ENCODE assay signal across 16 mouse cellular contexts in genomic region chr12:100134395-100134936, GRCm38 (mm10). TPM values are rescaled to one million over a fixed set of nuclear protein-coding genes. Genes with fewer than 3 reads are reported as not detected.
DNase-seq lines count a peak whose midpoint lies in the region; ATAC-seq lines count a peak whose summit lies in the region.
"Had no signal": no experiment of that assay in that cellular context is flagged by ENCODE, and none has a peak within 500 bp of the region (broad histone marks: within the 10 kb centered on the region; RNA-seq: fewer than 3 reads in every experiment).

No protein-coding gene starts in this region.

- intact Hi-C loops in left cerebral cortex, postnatal 4 days (cut with DNase I) = no loop called here

- H3K27ac ChIP-seq in hindbrain, embryonic 13.5 days = peak overlapping the region; percentile 75
- H3K27ac ChIP-seq: embryonic facial prominence, embryonic 13.5 days; liver, embryonic 14.5 days; lung, embryonic 15.5 days had no signal

- no peak for ATAC-seq in hindbrain, embryonic 13.5 days (ENCODE audit: low FRiP score)

- WGBS in hindbrain, embryonic 13.5 days = 71% methylated on average over 11 of the region's 11 CpGs

- DNase-seq in cerebellum, postnatal 25 days = peak; percentile 40 to 61
- no peak for DNase-seq in cerebellum, adult 11 months
- DNase-seq in left cerebral cortex, postnatal 4 days = peak; percentile 62
- no peak for DNase-seq in left cerebral cortex, adult 8-10 months (ENCODE audit: low spot score in 2 of 2)
- no peak for DNase-seq in natural killer cell, adult 2 months (ENCODE audit: low spot score in 2 of 2)
- no peak for DNase-seq in B cell, adult 2 months
- DNase-seq: adrenal gland, adult 2 months; heart, postnatal 14 days; lung, postnatal 4 days; thymus, postnatal 36 days had no signal

- H3K36me3 ChIP-seq in hindbrain, embryonic 13.5 days = peaks cover 90% of the 10 kb centered on the region

- H3K4me2 ChIP-seq in hindbrain, embryonic 13.5 days = peak overlapping the region; percentile 32; the same call in 1 of the 2 replicates
- H3K4me2 ChIP-seq: embryonic facial prominence, embryonic 13.5 days; heart, embryonic 12.5 days; lung, embryonic 15.5 days; neural tube, embryonic 13.5 days had no signal

- no peaks in the 10 kb centered on the region for H3K9me3 ChIP-seq in hindbrain, embryonic 13.5 days
- H3K9me3 ChIP-seq: embryonic facial prominence, embryonic 13.5 days; heart, embryonic 12.5 days; lung, embryonic 15.5 days; neural tube, embryonic 13.5 days had no signal

- H3K27me3 ChIP-seq in hindbrain, embryonic 13.5 days = no peaks in the 10 kb centered on the region
- H3K27me3 ChIP-seq: embryonic facial prominence, embryonic 13.5 days; heart, embryonic 12.5 days; lung, embryonic 15.5 days; neural tube, embryonic 13.5 days had no signal

- peak overlapping the region; percentile 22; the same call in 1 of the 2 replicates for H3K4me3 ChIP-seq in hindbrain, embryonic 13.5 days
- H3K4me3 ChIP-seq: embryonic facial prominence, embryonic 13.5 days; heart, embryonic 12.5 days; lung, embryonic 15.5 days; neural tube, embryonic 13.5 days had no signal

- no peak overlapping the region for H3K9ac ChIP-seq in hindbrain, embryonic 13.5 days
- H3K9ac ChIP-seq: embryonic facial prominence, embryonic 13.5 days; heart, embryonic 12.5 days; liver, embryonic 14.5 days; lung, embryonic 15.5 days; neural tube, embryonic 13.5 days had no signal

- 0 out of 2 replicates have a peak, but pooled peaks cover 2% of the 10 kb centered on the region for H3K4me1 ChIP-seq in hindbrain, embryonic 13.5 days (replicated peaks)
- H3K4me1 ChIP-seq: embryonic facial prominence, embryonic 13.5 days; heart, embryonic 12.5 days; neural tube, embryonic 13.5 days had no signal

RNA-seq across cellular contexts. Expression of gene Psmc1, which starts 24.5 kb away (rescaled TPM):
- total RNA-seq in left cerebral cortex, postnatal 4 days (2021) = 100 to 1,000 TPM; 184 to 191 TPM
- 100 to 1,000 TPM; 194 to 221 (median 211) TPM for total RNA-seq in left cerebral cortex, adult 8-10 months (2022)
- 282 and 285 TPM in 2 replicates for polyA plus RNA-seq in hindbrain, embryonic 13.5 days (2015; fragmentation: Nextera tagmentation; extraction: Ambion mirVana)

RNA-seq across cellular contexts. Expression of gene Nrde2, which starts 25.0 kb away (rescaled TPM):
- total RNA-seq in left cerebral cortex, postnatal 4 days (2021) = 10 to 100 TPM; 17.8 to 19.9 TPM
- total RNA-seq in left cerebral cortex, adult 8-10 months (2022) = 10 to 100 TPM; 18.0 to 21.0 (median 19.7) TPM
- polyA plus RNA-seq in hindbrain, embryonic 13.5 days (2015; fragmentation: Nextera tagmentation; extraction: Ambion mirVana) = 14.4 and 14.9 TPM in 2 replicates

Comparison
In these comparisons a context has a peak if more than half of its experiments do, and no peak if none do; other contexts are left out.
1. DNase-seq: peak in cerebellum, postnatal 25 days (2 of 2) and left cerebral cortex, postnatal 4 days (single experiment); none in cerebellum, adult 11 months (single experiment), left cerebral cortex, adult 8-10 months (0 of 2), natural killer cell, adult 2 months (0 of 2) and B cell, adult 2 months (0 of 2).